Mouse (Mus musculus): ENCODE measurements at regions not wholly inside any gene's neighbourhood (a gene's known extent, or its start where the extent isn't known, plus 50 kb on each side); places are given as distances from the start of the nearest gene placed in this dataset.
A peak's percentile ranks its signal among the peaks of the same experiment; 100 is the strongest.

- DNase-seq (ENCODE audit: low spot score in 2 of 2) = no peak
Observed at GRCm38 (mm10) chr6:101484526-101485287, 107.0 kb upstream of the Pdzrn3 start.

- peak; percentile 59 to 63 for DNase-seq (ENCODE audit: low spot score in 2 of 2)
Observed at GRCm38 (mm10) chr6:101482635-101483465, 105.2 kb upstream of the Pdzrn3 start.

GRCm38 (mm10) chr6:101473956-101474355, 96.3 kb upstream of the Pdzrn3 start:
- DNase-seq (ENCODE audit: low spot score in 2 of 2) = no peak

- DNase-seq (ENCODE audit: low spot score in 2 of 2) = peak; percentile 47 to 65
Observed at GRCm38 (mm10) chr6:101473257-101473925, 95.7 kb upstream of the Pdzrn3 start.

- DNase-seq (ENCODE audit: low spot score in 2 of 2) = no peak
Observed at GRCm38 (mm10) chr6:101464910-101465309, 87.2 kb upstream of the Pdzrn3 start.

- DNase-seq (ENCODE audit: low spot score in 2 of 2) = no peak
Observed at GRCm38 (mm10) chr6:101463812-101464320, 86.2 kb upstream of the Pdzrn3 start.

- DNase-seq (ENCODE audit: low spot score in 2 of 2) = no peak
Observed at GRCm38 (mm10) chr6:101446720-101447119, 69.0 kb upstream of the Pdzrn3 start.

GRCm38 (mm10) chr6:101446316-101446715, 68.6 kb upstream of the Pdzrn3 start:
- DNase-seq (ENCODE audit: low spot score in 2 of 2) = no peak

- no peak for DNase-seq (ENCODE audit: low spot score in 2 of 2)
Observed at GRCm38 (mm10) chr6:101432769-101433168, 55.1 kb upstream of the Pdzrn3 start.

GRCm38 (mm10) chr6:101429634-101430033, 51.9 kb upstream of the Pdzrn3 start:
- DNase-seq (ENCODE audit: low spot score in 2 of 2) = no peak

All from left cerebral cortex, adult 9 months (tissue).